Mouse (Mus musculus): ENCODE measurements around the gene Eml3.

- TF ChIP-seq EP300 (IDR thresholded peaks at IDR 0.05; ENCODE audit: low read depth) (no peak), CTCF (IDR thresholded peaks at IDR 0.05; ENCODE audit: low read depth) (no peak)
These were observed 38.5 kb downstream of the Eml3 start for GRCm38 (mm10) chr19:8967893-8968292.

All from liver, postnatal 0 days (tissue).